Mouse (Mus musculus) MEL (cell line): ENCODE results near the gene Fam181a. TPM values are rescaled to one million over a fixed set of nuclear protein-coding genes. Genes with fewer than 3 reads are reported as not detected.

Experiments used
- DNase-seq: peaks from one replicate; pipeline ENCODE4 v3.0.0; 2011; ENCODE audit warnings: low read depth, low spot score
- H3K27ac ChIP-seq: 2 replicates; pipeline ENCODE4 v1.5.1; 2012; ENCODE audit warnings: low read depth, mild to moderate bottlenecking, control low read depth, low read length, moderate library complexity; ENCODE audit not compliant: control insufficient read depth
- H3K27me3 ChIP-seq, 2 experiments: fragments of 150-350 bp in 1 of 2; sonication (generic) in 1 of 2; 2 replicates each; pipeline ENCODE4 v1.6.1; 2012; ENCODE audit warnings: low read length in 2 of 2, mild to moderate bottlenecking in 2 of 2, improper control_type of control experiment in 1 of 2, moderate library complexity in 1 of 2; ENCODE audit not compliant: insufficient read depth in 2 of 2, control insufficient read depth in 1 of 2
- H3K36me3 ChIP-seq, 2 experiments: 2 replicates each; pipeline ENCODE4 v1.6.1; 2012 to 2014; ENCODE audit warnings: low read length in 2 of 2, improper control_type of control experiment in 1 of 2, inconsistent platforms in 1 of 2, mild to moderate bottlenecking in 1 of 2; ENCODE audit not compliant: insufficient read depth in 2 of 2, control insufficient read depth in 1 of 2
- H3K4me1 ChIP-seq, 2 experiments: fragments of 150-350 bp in 1 of 2; sonication (generic) in 1 of 2; 2 replicates each; pipeline ENCODE4 v1.6.1; 2012; ENCODE audit warnings: low read length in 2 of 2, improper control_type of control experiment in 1 of 2, mild to moderate bottlenecking in 1 of 2; ENCODE audit not compliant: insufficient read depth in 2 of 2, control insufficient read depth in 1 of 2
- H3K4me3 ChIP-seq, 2 experiments: fragments of 150-350 bp in 1 of 2; sonication (generic) in 1 of 2; 2 replicates each; pipeline ENCODE4 v1.5.1; 2012; ENCODE audit warnings: low read depth in 2 of 2, low read length in 2 of 2, mild to moderate bottlenecking in 2 of 2, moderate library complexity in 2 of 2, control low read depth in 1 of 2, improper control_type of control experiment in 1 of 2; ENCODE audit not compliant: control insufficient read depth in 1 of 2, insufficient read depth in 1 of 2
- H3K79me2 ChIP-seq: 2 replicates; pipeline ENCODE4 v1.6.1; 2012; ENCODE audit warnings: mild to moderate bottlenecking, low read length, moderate library complexity; ENCODE audit not compliant: control insufficient read depth, poor library complexity, insufficient read depth
- H3K9ac ChIP-seq: 2 replicates; pipeline ENCODE4 v1.6.1; 2012; ENCODE audit warnings: low read depth, mild to moderate bottlenecking, control low read depth, low read length, moderate library complexity; ENCODE audit not compliant: control insufficient read depth, poor library complexity, severe bottlenecking
- H3K9me3 ChIP-seq: fragments of 150-350 bp; sonication (generic); replicated peaks from 2 replicates; pipeline ENCODE4 v1.6.1; 2012; ENCODE audit warnings: mild to moderate bottlenecking, low read length, improper control_type of control experiment, moderate library complexity; ENCODE audit not compliant: insufficient read depth
- CHD1 ChIP-seq: IDR thresholded peaks from 2 replicates; pipeline ENCODE4 v1.6.1; 2012; ENCODE audit warnings: low read depth, mild to moderate bottlenecking, inconsistent platforms, low read length, improper control_type of control experiment
- CHD2 ChIP-seq: IDR thresholded peaks from 2 replicates; pipeline ENCODE4 v1.6.1; 2011; ENCODE audit warnings: low read length, improper control_type of control experiment
- CTCF ChIP-seq, 3 experiments: IDR thresholded peaks in 2 of 3; conservative IDR thresholded peaks in 1 of 3; 2 replicates each; pipeline ENCODE4 v1.5.1; 2011 to 2012; ENCODE audit warnings: low read length in 3 of 3, low read depth in 2 of 3, mild to moderate bottlenecking in 2 of 3, improper control_type of control experiment in 1 of 3, inconsistent platforms in 1 of 3, mixed read lengths in 1 of 3, moderate library complexity in 1 of 3; ENCODE audit not compliant: control insufficient read depth in 1 of 3, insufficient read depth in 1 of 3, poor library complexity in 1 of 3, severe bottlenecking in 1 of 3
- E2F4 ChIP-seq: IDR thresholded peaks from 2 replicates; pipeline ENCODE4 v1.6.1; 2011; ENCODE audit warnings: low read depth, low read length, improper control_type of control experiment, borderline replicate concordance
- ELF1 ChIP-seq: IDR thresholded peaks from 2 replicates; pipeline ENCODE4 v1.6.1; 2014; ENCODE audit warnings: low read depth, mild to moderate bottlenecking, inconsistent platforms, low read length, improper control_type of control experiment, moderate library complexity
- GABPA ChIP-seq: IDR thresholded peaks from 2 replicates; pipeline ENCODE4 v1.6.1; 2012; ENCODE audit warnings: low read depth, mild to moderate bottlenecking, inconsistent platforms, low read length, improper control_type of control experiment, moderate library complexity
- GATA1 ChIP-seq: IDR thresholded peaks from 2 replicates; pipeline ENCODE4 v1.6.1; 2011; ENCODE audit warnings: low read depth, low read length, improper control_type of control experiment
- HCFC1 ChIP-seq: IDR thresholded peaks from 2 replicates; pipeline ENCODE4 v1.6.1; 2012; ENCODE audit warnings: low read depth, mild to moderate bottlenecking, inconsistent platforms, low read length, improper control_type of control experiment, moderate library complexity
- JUND ChIP-seq: IDR thresholded peaks from 2 replicates; pipeline ENCODE4 v1.6.1; 2011; ENCODE audit warnings: low read depth, mild to moderate bottlenecking, improper control_type of control experiment, low read length
- MAFK ChIP-seq: IDR thresholded peaks from 2 replicates; pipeline ENCODE4 v1.6.1; 2011; ENCODE audit warnings: low read depth, mild to moderate bottlenecking, low read length, improper control_type of control experiment, borderline replicate concordance
- MAZ ChIP-seq: IDR thresholded peaks from 2 replicates; pipeline ENCODE4 v1.6.1; 2012; ENCODE audit warnings: low read depth, mild to moderate bottlenecking, inconsistent platforms, low read length, improper control_type of control experiment
- MXI1 ChIP-seq: IDR thresholded peaks from 2 replicates; pipeline ENCODE4 v1.6.1; 2011; ENCODE audit warnings: mild to moderate bottlenecking, low read depth, low read length, improper control_type of control experiment
- MYB ChIP-seq: IDR thresholded peaks from 2 replicates; pipeline ENCODE4 v1.6.1; 2011; ENCODE audit warnings: mild to moderate bottlenecking, low read depth, low read length, improper control_type of control experiment
- MYC ChIP-seq: IDR thresholded peaks from 2 replicates; pipeline ENCODE4 v1.6.1; 2011; ENCODE audit warnings: low read depth, mild to moderate bottlenecking, low read length, improper control_type of control experiment, moderate library complexity
- NELFE ChIP-seq: IDR thresholded peaks from 2 replicates; pipeline ENCODE4 v1.6.1; 2011; ENCODE audit warnings: low read depth, low read length, improper control_type of control experiment
- POLR2A ChIP-seq, 2 experiments: IDR thresholded peaks; 2 replicates each; pipeline ENCODE4 v1.6.1; 2011 to 2012; ENCODE audit warnings: low read length in 2 of 2, mild to moderate bottlenecking in 2 of 2, control low read depth in 1 of 2, improper control_type of control experiment in 1 of 2, low read depth in 1 of 2, moderate library complexity in 1 of 2; ENCODE audit not compliant: control insufficient read depth in 1 of 2, insufficient read depth in 1 of 2, poor library complexity in 1 of 2
- POLR2AphosphoS2 ChIP-seq: IDR thresholded peaks from 2 replicates; pipeline ENCODE4 v1.6.1; 2011; ENCODE audit warnings: low read length, improper control_type of control experiment
- POLR2AphosphoS5 ChIP-seq: IDR thresholded peaks from 2 replicates; pipeline ENCODE4 v1.6.1; 2012; ENCODE audit warnings: low read depth, borderline replicate concordance, mild to moderate bottlenecking, inconsistent platforms, low read length, moderate library complexity, mixed read lengths
- RAD21 ChIP-seq: IDR thresholded peaks from 2 replicates; pipeline ENCODE4 v1.6.1; 2011; ENCODE audit warnings: mild to moderate bottlenecking, low read depth, low read length, improper control_type of control experiment
- SIN3A ChIP-seq: IDR thresholded peaks from 2 replicates; pipeline ENCODE4 v1.6.1; 2012; ENCODE audit warnings: low read length, improper control_type of control experiment, inconsistent platforms
- TAL1 ChIP-seq: IDR thresholded peaks from 2 replicates; pipeline ENCODE4 v1.6.1; 2012; ENCODE audit warnings: mild to moderate bottlenecking, inconsistent platforms, low read length, moderate library complexity, mixed read lengths
- TCF12 ChIP-seq: IDR thresholded peaks from 2 replicates; pipeline ENCODE4 v1.6.1; 2014; ENCODE audit warnings: low read depth, mild to moderate bottlenecking, inconsistent platforms, low read length, improper control_type of control experiment, moderate library complexity
- ZKSCAN1 ChIP-seq: IDR thresholded peaks from 2 replicates; pipeline ENCODE4 v1.6.1; 2012; ENCODE audit warnings: low read depth, mild to moderate bottlenecking, inconsistent platforms, low read length, improper control_type of control experiment, moderate library complexity
- ZMIZ1 ChIP-seq: IDR thresholded peaks from 2 replicates; pipeline ENCODE4 v1.6.1; 2012; ENCODE audit warnings: low read depth, mild to moderate bottlenecking, inconsistent platforms, low read length, improper control_type of control experiment, moderate library complexity
- ZNF384 ChIP-seq: IDR thresholded peaks from 2 replicates; pipeline ENCODE4 v1.6.1; 2012; ENCODE audit warnings: low read depth, mild to moderate bottlenecking, inconsistent platforms, low read length, improper control_type of control experiment
- polyA plus RNA-seq, 2 experiments: library from polyadenylated mRNA; stranded (reverse) in 1 of 2; unstranded in 1 of 2; fragments of >175 nt in 1 of 2; fragments of >200 nt in 1 of 2; gene quantifications; 2 replicates each; pipeline versions ENCODE4 v1.2.1 to v1.2.4; 2012; ENCODE audit warnings: low replicate concordance in 2 of 2, low read depth in 1 of 2; ENCODE audit not compliant: insufficient read length in 2 of 2, insufficient read depth in 1 of 2, missing spikeins in 1 of 2
- total RNA-seq: library from RNA; depleted of rRNA; stranded (reverse); fragments of 300-350 nt; gene quantifications from 2 replicates; pipeline ENCODE4 v1.2.3, GENCODE M21; 2012

Fam181a gene
- total and polyA plus RNA-seq, 3 experiments, result not detected

DNA sequence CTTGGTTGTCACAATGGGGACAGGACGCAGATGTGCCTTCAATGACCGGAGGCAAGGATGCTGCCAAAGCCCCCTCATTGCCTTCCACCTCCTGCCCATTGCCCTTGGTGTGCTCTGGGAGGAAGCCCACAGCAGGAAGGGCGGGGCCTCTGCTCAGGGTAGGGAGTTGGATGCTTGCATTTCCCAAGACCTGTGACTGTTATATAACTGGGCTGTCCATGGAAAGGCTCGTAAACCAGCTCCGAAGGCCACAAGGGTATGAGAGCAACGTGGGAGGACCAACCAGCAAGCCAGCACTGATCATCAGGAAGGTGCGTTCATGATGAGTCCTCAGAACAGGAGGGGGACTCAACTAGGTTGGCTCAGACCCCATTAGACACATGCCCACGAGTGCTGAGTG is 50.0 kb downstream of the Fam181a start:
- Histone ChIP-seq H3K36me3 (no peaks in the 10 kb centered on the region), H3K9ac (no peak overlapping the region), H3K27ac (no peak overlapping the region), H3K79me2 (no peaks in the 10 kb centered on the region), H3K4me3 (no peak overlapping the region), H3K4me1 (no peaks in the 10 kb centered on the region; a peak in 1 of 4 replicates), H3K9me3 (no peaks in the 10 kb centered on the region), H3K27me3 (peaks cover 0 to 9% of the 10 kb centered on the region in 2 experiments)
- no peak for DNase-seq
- no peak for TF ChIP-seq TAL1
- no peak for TF ChIP-seq POLR2AphosphoS2
- no peak for TF ChIP-seq ZMIZ1
- no peak for TF ChIP-seq SIN3A
- TF ChIP-seq CHD1, result no peak
- no peak for TF ChIP-seq RAD21
- TF ChIP-seq ZNF384, result no peak
- TF ChIP-seq E2F4, result no peak
- no peak for TF ChIP-seq MYC
- TF ChIP-seq NELFE, result no peak
- TF ChIP-seq TCF12, result no peak
- TF ChIP-seq CHD2, result no peak
- TF ChIP-seq POLR2AphosphoS5, result no peak

DNA sequence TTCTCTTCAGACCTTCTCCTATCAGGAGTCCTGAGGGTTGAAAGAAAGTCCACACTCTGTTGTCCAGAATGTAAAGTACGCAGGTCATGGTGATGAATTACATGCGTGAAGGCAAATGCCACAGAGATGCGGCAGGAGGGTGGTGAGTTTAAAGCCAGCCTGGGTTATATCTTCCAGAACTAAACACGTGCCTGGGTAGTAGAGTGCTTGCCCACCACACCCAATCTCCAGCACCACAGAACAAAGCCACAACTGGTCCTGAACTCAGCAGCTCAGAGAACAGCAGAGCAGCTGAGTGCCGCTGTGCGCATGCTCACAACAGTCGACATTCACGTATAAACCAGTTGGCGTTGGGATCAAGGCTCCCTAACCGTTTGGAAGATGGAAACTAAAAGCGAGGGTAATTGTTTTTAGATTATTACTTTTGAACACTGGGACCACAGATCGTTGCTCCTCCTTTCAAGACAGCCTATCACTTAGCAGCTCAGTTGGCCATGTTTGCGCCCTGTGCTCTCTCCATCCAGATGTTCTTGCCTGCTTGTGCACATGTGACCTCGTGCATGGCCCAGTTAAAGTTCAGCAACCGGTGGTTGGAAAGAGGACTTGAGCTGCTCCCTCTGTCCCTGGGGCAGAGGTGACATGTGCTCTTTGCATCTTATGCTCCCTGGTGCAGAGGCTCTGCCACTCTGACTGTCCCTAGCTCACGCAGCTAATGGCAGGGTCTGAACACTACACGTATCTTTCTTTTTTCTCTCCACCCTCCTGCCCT is 50.9 kb downstream of the Fam181a start:
- Histone ChIP-seq H3K9me3 (no peaks in the 10 kb centered on the region), H3K4me3 (no peak overlapping the region), H3K4me1 (no peaks in the 10 kb centered on the region; a peak in 1 of 4 replicates), H3K36me3 (no peaks in the 10 kb centered on the region), H3K79me2 (no peaks in the 10 kb centered on the region), H3K27ac (no peak overlapping the region), H3K27me3 (peaks cover 0 to 8% of the 10 kb centered on the region in 2 experiments; a peak in 2 of 4 replicates), H3K9ac (no peak overlapping the region)
- no peak for DNase-seq
- TF ChIP-seq ZKSCAN1, result no peak
- TF ChIP-seq NELFE, result no peak
- no peak for TF ChIP-seq JUND
- no peak for TF ChIP-seq GABPA
- TF ChIP-seq MXI1, result no peak
- no peak for TF ChIP-seq ZNF384
- TF ChIP-seq MAZ, result no peak
- no peak for TF ChIP-seq POLR2AphosphoS5
- TF ChIP-seq GATA1, result no peak
- no peak for TF ChIP-seq CTCF (IDR thresholded peaks at IDR 0.05 in 2 of 3, conservative IDR thresholded peaks at IDR 0.05 in 1 of 3; ENCODE audit: control insufficient read depth in 1 of 3, insufficient read depth in 1 of 3, low read depth in 2 of 3, low read length in 3 of 3, poor library complexity in 1 of 3, severe bottlenecking in 1 of 3)
- TF ChIP-seq HCFC1, result no peak
- TF ChIP-seq MYC, result no peak
- TF ChIP-seq MYB, result no peak
- TF ChIP-seq POLR2A (IDR thresholded peaks at IDR 0.05; ENCODE audit: control insufficient read depth in 1 of 2, insufficient read depth in 1 of 2, low read depth in 1 of 2, low read length in 2 of 2, poor library complexity in 1 of 2), result no peak
- TF ChIP-seq MAFK, result no peak
- no peak for TF ChIP-seq ELF1
